Mouse (Mus musculus): Measurements from ENCODE around the gene Gosr1.

GRCm38 (mm10) chr11:76789252-76789651 is 25.9 kb upstream of the Gosr1 start:
- TF ChIP-seq TAL1 (IDR thresholded peaks at IDR 0.05; ENCODE audit: low read length) (no peak), GATA1 (IDR thresholded peaks at IDR 0.05; ENCODE audit: low read length) (no peak)

Data from erythroblast, embryonic 14.5 days (primary cell).